Mouse (Mus musculus): ENCODE data around the gene Cyb5b. TPM values are rescaled to one million over a fixed set of nuclear protein-coding genes. Genes with fewer than 3 reads are reported as not detected.

Cyb5b gene
- polyA plus RNA-seq, 1 experiment from 2014 or later = 88.1 TPM

Other genes starting within 250 kb of the Cyb5b start
- 11.5 and 12.2 TPM in 2 replicates for gene Sntb2, start 214.9 kb upstream of the Cyb5b start, polyA plus RNA-seq (2016; fragmentation: Nextera tagmentation; extraction: Ambion mirVana)
- 50.9 and 53.0 TPM in 2 replicates for gene Vps4a, start 119.4 kb upstream of the Cyb5b start, polyA plus RNA-seq (2016; fragmentation: Nextera tagmentation; extraction: Ambion mirVana)
- 48.0 and 49.0 TPM in 2 replicates for gene Pdf, start 102.0 kb upstream of the Cyb5b start, polyA plus RNA-seq (2016; fragmentation: Nextera tagmentation; extraction: Ambion mirVana)
- 31.4 and 31.8 TPM in 2 replicates for gene Cog8, start 94.0 kb upstream of the Cyb5b start, polyA plus RNA-seq (2016; fragmentation: Nextera tagmentation; extraction: Ambion mirVana)
- 54.0 and 55.8 TPM in 2 replicates for gene Nip7, start 93.8 kb upstream of the Cyb5b start, polyA plus RNA-seq (2016; fragmentation: Nextera tagmentation; extraction: Ambion mirVana)
- not detected in 2 replicates for gene Tmed6, start 85.0 kb upstream of the Cyb5b start, polyA plus RNA-seq (2016; fragmentation: Nextera tagmentation; extraction: Ambion mirVana)
- 12.0 and 12.7 TPM in 2 replicates for gene Terf2, start 54.1 kb upstream of the Cyb5b start, polyA plus RNA-seq (2016; fragmentation: Nextera tagmentation; extraction: Ambion mirVana)
- gene Nfat5, start 142.8 kb downstream of the Cyb5b start, polyA plus RNA-seq (2016; fragmentation: Nextera tagmentation; extraction: Ambion mirVana) = 13.1 and 15.1 TPM in 2 replicates